Mouse (Mus musculus): ENCODE results near the gene Nod1. TPM values are rescaled to one million over a fixed set of nuclear protein-coding genes. Genes with fewer than 3 reads are reported as not detected.
"Not testable (repeated sequence)": the region's sequence is repeated elsewhere in the genome, so short reads cannot be mapped to it uniquely, and the experiment has no call there.

Nod1 gene
- polyA plus RNA-seq, 3 experiments from 2014 or later, result 9.7 to 14.2 (median 11.4) TPM

DNA sequence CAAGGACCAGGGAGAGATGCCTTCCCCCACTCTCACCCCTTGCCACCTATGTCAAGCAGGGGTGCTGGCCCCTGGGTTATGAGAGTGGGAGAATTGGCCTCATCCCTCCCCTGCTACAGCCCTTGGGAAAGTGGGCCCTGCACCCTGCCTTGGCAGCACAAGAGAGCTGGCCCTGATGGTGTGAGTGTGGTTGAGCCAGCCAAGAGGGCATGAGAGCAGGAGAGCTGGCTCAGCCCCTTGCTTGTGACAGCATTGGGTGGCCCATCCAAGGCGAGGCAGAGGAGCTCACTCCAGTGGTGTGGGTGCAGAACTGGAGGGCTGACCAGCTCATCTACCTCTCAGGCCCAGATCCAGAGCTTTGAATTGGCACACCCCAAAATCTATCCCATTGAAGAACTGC lies 3.2 kb upstream of the Nod1 start:
- no peak for ATAC-seq

DNA sequence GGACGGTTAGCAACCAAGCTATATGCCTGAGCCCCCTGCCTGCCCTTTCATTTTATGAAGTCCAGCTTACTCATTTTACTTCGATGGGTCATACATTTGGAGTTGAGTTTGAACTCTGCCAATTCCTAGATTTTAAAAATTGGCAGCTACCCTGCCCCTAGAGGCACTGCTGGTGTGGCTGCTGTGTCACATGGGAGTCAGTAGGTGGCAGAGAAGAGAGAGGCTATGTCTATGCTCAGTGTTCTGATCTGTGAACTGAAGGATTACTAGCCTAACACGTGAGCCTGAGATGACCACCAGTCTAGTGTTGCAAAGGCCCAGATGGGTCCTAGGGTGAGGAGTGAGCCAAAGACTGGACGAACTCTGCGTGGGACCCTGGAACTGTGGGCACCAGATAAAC lies 2.1 kb upstream of the Nod1 start:
- peak; percentile 41 for ATAC-seq

DNA sequence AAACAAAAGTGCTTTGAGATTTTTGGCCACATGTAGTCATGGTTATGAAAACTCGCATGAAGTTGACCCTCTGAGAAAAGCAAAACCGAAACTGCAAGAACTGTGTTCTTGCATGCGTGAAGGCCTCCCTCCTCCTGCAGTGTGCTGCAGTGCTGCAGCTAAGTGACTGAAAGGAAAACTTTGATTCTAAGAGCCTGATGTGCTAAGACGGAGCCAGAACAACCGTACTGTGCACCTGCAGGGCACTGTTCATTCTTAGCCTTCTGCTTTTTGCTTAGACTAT lies 458 bp upstream of the Nod1 start:
- peak; percentile 66 for ATAC-seq

DNA sequence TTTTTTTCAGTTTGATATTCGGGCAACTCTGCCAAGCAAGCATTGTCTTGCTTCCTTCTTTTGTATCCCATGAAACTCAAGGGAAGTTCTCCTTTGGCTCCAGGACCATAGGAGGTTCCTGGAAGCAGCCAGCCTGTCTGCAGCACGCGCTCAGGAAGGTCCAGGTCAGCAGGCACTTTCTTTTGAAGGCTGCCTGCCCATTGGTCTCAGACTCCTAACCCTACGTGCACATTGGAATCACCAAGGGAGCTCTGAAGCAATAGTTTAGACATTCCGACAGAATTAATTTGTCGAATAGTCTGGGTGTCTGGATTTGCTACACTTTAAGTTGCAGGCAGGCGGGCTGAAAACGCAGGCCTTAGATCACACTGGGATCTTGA lies 691 bp downstream of the Nod1 start:
- ATAC-seq, result no peak

DNA sequence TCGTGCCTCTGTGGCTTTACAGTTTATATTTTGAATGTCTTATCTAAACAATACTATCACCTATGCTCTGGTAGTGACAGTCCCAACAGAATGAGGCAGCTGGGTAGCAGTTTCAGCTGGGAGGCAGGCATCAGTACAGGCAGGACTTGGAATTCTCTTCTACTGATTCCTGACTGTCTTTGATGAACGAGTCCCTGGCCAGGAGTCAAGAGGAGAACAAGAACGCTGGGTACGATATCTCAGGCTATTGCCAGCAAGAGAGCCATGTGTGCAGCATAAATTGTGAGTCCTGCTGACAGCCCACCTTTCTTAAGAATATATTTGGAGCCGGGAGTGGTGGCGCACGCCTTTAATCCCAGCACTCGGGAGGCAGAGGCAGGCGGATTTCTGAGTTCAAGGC lies 1.9 kb downstream of the Nod1 start:
- ATAC-seq, result no peak

DNA sequence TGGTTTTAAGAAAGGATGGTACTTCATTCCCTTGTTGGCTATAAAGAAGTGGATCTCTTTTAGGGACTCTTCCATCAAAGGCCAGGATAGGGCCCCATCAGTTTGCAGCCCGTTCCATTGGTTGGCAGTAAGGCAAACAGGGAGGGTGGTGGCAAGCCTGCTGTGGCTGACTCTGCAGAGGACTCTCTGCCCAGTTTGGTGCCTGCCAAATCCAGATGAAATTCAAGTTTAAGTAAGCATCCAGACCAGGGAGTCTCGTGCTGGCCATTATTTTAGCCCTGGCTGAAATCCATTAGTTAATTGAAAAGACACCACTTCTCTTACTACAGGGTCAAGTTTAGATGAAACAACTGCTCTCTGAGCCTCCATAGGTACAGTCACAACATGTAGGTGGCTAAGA lies 2.6 kb downstream of the Nod1 start:
- ATAC-seq, result no peak

DNA sequence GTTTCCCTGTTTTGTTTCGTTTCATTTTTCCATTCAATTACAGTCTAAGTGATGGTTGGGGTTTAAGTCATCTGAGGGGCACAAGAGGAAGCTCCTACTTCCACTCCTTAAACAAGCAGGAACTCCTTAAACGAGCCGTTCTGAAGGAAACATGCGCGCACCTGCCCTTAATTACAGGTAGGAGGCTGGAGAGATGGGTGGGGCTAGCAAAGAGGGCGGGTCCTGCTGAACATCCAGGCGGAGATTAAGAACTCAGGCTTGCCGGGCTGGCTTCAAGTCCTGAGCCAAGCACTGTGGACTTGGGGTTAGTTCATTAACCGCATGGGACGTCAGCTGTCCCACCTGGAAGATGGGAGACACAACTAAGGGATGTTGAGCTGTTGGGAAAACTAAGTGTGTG lies 4.8 kb downstream of the Nod1 start:
- no peak for ATAC-seq

DNA sequence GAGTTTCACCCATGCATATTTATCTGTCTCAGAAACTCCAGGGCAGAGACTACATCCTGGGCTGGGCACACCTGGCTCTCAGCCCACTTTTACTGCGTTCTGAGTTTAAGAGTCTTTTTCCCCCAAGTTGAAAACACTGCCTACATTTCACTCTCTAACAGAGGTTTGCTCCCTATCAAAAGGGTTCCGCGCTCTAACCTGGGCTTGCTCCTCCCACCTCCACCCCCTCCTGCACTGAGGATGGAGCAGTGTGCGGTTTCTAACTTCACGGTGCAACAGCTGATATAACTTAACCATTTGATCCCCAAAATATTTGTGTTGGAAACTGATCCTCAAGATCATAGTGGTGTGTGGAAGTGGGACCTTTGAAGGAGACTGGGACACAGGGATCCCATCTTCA lies 7.2 kb downstream of the Nod1 start:
- ATAC-seq, result peak; percentile 83

DNA sequence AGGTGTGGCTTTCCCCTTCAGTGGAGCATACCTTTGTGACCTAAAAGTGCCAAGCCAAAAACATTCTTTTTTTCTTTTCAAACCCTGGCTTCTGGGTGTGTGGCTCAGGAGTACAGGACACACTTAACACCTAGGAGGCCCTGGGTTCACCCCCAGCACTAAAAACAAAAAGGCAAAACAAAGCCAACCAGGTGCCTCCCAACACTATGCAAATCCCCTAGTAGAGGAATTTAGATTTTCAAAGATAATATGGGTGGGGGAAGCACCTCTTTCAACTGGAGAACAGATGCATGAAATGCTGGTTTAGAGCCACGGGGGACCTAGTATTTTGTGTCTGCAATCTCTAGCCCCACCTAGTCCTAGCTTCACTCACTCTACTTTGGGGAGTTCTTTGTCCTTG lies 7.7 kb downstream of the Nod1 start:
- ATAC-seq, result peak; percentile 70

DNA sequence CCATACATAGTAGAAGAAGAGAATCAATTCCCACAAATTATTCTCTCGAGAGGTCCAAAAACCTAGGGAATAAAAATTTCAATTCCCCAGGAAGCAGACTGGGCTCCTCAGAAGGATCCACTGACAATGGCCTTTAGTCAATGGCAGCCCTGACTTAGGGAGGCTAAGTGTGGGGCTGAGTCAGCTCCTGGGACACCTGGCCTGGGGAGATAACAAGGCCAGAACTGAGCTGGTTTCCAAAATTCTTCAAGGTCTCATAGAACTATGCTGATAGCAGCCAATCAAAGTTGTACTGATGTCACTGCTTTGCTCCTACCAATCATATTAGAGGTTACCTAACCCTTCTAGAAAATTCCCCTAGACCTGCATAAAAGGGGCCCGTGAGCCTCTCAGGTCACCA lies 8.8 kb downstream of the Nod1 start:
- ATAC-seq, result no peak

DNA sequence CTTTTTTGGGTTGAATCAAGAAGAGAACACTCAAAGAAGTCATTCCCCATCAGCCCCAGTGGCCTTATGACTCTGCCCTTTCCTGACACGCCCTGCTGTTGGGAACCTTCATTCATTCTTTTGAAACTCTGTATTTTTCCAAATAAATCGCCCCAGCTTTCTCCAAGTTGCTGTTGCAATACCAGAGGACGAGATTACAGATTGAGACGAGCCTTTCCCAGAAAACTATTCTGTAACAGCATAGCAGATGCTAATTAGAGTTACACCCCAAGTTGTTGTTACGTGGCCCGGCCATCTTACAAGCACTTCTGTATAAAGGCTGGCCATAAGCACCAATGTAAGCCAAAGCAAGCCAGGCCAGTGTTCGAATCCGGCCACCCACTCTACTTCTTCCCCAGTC lies 14.8 kb downstream of the Nod1 start:
- no peak for ATAC-seq

DNA sequence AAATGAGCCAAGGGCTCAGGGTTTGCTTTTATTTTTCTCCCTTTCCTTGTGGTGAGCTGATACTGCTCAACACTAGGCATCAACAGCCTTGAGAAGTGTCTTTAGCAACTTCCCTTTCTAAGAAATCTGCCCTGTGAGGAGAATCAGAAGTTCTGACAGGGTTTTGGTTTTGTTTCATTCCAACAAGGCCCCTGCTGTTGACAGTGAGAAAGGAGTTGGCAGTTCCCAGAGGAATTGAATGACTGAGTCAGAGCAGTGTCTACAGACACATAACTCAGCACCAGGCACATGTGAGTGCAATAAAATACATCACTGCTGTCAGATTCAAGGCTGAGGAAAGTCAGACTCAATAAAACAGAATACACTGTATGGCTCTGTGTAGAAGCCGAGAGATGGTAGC lies 16.0 kb downstream of the Nod1 start:
- no peak for ATAC-seq

DNA sequence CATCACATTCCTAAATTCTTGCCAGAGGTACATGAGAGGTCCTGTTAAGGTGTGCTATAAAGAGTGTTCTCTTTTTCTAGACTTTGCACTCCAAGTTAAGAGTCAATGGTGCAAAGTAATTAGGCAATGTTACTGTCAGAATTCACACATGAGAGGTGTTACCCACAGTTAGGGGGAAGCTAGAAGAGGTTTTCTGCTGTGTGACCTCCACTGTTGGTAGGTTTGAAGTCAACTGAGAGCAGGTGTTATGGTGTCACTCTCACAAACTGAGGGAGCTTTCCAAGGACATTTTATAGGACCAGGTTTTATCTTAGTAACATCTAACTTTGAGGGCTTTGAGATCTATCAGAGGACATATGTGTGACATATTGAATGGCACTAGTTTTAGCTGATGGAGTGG lies 16.5 kb downstream of the Nod1 start:
- ATAC-seq, result no peak

DNA sequence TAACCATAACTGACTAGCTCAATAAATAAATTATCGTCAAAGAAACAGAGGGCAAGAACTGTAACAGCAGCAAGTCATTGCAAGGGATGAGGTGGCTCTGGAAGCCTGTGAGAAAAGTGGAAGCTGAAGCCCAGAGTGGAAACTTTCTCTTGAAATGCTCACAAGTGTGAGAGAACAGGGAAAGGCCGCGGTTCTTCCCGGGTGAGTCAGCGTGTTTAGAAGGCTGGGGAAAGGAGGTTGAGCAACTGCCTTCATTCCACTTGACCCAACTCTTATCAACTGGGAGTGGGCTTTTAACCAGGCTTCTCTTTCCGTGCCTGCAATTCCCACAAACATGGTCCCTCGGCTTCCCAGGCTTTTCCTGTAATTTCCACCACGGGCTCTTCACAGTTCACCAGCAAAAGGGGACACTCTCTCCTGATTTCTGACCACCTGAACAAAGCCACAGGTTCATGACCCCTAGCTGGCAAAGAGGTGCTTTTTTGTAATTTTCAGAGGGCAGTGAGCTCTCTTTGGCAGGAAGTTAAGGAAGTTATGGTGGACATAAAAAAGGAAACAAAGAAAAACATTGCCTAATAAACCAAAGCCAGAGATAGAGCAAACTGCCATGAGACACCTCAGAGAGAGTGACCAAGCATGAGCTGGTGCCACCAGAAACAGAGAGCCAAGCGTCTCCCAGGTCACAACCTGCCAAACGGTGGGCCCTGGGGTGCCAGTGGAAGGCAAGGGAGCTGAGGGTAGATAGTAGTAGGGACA lies 17.6 kb downstream of the Nod1 start:
- no peak for ATAC-seq

DNA sequence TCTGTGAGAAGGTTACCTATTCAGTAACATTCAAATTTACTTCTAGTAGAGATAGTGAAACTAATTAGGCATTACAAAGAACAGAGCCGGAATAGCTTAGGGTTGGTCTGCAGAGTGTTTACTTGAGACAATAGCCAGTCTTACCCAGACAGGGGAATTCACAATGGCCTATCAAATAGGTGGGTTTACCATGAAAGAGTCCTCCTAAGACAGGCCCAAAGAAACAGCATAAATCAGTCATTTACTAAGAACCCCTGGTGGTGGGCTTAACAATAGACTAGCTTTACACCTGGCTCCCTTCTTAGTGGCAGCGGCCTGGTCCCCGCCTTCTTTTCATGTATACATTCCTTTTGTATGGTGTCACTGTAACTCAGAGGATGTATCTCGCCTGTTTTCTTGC lies 19.0 kb downstream of the Nod1 start:
- ATAC-seq, result not testable (repeated sequence)

DNA sequence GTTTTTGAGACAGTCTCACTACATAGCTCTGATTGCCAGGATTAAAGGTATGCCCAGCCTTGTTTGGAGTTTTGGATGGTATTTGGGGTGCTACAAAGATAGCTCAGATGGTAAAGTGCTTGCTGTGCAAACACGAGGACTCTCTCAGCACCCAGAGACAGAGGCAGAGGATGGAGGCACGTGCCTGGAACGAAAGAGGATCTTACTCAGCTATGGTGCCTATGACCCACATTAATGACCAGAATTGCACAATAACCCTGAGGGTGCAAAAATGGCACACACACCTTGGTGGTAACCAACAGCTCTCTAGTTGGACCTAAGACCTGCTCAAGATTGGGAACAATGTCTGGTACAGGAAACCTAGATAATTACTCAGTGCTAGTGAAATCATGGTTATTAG lies 19.9 kb downstream of the Nod1 start:
- ATAC-seq, result no peak

DNA sequence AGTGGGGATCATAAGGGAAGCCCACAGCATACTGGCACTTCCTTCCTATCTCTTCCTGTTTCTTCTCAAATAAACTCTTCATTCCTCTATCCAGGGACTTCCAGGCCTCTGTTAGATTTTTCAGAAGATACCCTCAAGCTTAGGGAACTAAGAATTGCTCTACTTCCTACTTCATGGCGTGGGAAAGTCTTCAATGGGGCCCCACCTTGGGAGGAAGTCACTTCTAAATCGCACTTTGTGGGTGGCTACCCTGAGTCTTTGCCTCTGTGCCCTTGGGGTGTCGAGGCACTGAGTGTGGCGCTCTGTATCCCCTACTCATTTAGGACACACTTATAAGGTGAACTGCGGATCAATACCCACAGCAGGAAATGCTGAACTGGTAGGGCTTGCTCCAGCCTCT lies 23.7 kb downstream of the Nod1 start:
- no peak for ATAC-seq

DNA sequence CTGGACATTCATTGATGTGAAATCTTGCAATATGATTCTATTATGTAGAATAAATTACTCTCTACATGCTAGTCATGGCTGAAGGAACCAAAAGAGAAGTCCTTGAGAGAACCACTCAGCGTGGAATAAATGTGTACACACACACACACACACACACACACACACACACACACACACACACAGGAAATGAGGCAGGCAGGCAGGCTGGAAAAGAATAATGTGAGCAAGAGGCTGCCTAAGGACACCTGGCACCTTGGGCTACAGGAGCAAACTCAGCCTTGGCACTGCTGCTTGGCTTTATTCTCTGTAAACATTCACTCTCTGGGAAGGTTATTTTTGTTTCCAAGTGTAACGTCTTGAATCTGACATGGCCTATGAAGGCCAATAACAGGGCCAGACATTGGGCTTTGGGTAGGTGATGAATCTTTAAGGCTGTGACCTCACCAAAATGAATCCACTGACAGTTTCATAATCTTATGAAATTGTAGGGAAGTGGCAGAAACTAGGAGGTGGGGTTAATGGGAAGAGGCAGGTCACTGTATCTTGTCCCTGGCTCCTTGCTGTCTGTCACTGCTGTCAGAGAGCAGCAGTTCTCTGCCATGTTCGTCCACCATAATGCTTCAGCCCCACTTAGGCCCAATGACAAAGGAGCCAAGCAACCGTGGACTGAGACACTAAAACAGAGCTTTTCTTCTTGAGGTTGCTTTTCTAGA lies 26.0 kb downstream of the Nod1 start:
- ATAC-seq, result no peak

DNA sequence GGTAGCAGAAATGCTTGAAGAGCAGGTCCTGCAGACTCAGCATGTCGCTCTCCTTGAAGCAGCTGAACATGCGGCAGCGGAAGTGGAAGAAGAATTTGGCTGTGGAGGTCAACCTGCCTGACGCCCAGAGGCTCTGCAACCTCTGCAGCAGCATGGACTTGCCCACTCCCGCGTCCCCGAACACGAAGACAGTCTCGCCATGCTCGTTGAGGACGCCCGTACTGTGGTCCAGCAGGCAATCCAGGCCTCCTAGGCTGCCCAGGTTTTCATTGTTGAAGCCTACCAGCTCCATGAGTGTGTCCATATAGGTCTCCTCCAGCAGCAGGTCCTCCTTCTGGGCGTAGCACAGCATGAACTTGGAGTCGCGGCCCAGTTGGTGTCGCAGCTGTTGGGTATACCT lies 27.9 kb downstream of the Nod1 start:
- no peak for ATAC-seq

DNA sequence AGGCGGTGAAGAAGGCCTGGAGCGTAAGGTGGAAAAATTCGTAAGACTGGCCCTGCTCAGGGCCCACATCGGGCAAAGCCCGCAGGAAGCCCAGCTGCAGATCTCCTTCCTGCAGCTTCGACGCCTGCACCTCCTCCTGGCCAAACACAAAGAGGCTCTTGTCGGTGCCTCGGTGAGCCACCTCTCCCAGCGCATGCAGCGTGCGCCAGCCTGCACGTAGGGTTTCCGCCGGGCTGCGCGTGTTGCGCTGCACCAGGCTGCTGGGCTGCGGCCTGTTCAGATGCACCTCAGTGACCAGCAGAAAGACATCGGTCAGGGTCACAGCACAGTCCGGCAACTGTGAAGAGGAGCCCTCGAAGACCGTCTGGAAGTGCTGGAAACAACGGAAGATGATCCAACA lies 28.7 kb downstream of the Nod1 start:
- ATAC-seq, result no peak

DNA sequence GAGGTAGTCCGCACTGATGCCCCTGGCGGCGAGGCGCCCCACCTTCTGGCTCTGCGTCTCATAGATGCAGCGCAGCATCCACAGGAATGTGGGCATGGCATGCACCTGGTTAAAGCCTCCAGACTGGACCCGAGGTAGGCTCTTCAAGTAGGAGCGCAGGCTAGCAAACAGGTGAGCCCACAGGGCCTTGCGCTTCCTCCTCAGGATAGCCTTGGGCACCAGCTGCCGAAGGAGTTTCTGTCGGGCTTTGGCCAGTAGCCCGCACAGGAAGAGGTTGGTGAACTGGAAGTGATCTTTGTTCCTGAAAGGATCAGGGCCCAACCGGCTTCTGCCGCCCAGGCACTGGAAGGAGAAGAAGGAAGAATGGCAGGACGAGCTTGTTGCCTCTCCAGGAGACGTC lies 29.1 kb downstream of the Nod1 start:
- no peak for ATAC-seq

DNA sequence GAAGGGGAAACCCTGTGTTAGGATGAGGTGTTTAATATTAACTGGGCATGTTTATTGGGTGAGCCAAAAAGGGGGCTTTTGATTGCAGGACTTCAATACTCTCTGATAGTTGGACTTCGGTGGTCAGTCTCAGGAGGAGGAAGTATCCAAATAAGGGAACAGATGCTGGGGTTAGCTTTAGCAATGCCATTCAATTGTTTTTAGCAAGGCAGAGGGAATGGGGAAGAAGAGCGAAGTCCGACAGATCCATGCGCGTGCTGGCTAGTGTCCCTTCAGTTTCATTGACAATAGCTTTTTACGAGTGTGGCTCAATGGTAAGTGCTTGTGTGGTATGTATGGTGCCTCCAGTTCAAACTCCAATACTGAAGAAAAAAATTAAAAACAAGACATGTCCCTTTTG lies 31.3 kb downstream of the Nod1 start:
- ATAC-seq, result no peak

DNA sequence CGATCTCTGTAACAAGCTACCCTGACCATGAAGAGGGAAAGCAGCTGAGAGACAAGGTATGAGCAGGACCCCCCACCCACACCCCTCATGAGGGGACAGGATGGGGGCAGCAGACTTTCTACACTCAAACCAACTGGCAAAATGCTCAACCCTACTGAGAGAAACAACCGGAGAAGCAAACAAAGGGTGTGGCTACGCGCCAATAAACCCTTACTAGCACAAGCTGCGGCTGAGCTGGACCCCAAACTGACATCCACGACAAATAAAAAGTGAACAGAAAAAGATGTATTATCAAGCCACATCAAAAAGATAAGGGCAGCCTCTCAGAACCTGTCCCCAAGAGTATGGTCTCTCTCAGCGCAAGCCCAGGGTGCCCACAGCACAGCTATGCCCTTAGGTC lies 32.3 kb downstream of the Nod1 start:
- ATAC-seq, result no peak

DNA sequence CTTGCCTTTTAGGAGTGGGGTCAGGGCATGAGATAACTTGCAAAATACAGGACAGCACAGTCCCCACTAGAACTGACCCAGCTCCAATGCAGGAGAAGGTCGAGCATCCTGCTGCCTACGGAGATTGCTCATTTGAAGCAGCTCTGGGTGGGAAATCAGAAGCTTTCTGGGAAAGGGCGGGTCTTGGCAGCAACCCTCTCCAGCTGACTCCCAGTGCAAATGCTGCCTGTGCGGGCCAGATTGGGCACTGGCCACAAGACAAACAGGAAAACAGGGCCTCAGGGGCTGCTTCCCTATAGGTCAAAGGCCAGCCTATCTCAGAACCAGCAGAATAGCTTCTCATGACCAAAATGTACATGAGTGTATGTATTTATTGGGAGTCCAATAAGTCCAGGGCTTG lies 32.8 kb downstream of the Nod1 start:
- ATAC-seq, result no peak

DNA sequence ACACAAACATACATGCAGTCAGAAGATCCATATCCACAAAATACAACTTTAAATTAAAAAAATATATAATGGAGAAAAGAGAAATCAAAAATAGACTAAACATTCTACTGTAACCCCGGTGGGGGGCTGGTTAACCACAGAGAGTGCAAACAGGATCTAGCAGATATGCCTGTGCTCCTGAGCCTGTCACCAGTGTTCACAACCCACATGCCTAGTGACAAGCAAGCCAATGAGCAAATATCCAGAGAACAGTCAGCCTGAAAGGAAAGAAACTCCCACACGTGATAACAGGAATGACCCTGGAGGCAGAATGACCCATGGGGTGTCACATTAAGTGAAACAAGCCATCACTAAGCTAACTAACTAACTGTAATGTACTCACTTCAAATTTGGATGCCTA lies 35.9 kb downstream of the Nod1 start:
- no peak for ATAC-seq

All from inflammation-experienced regulatory T-cells, adult 6 months (primary cell).